Mouse (Mus musculus): Measurements from ENCODE around the gene Gsta3.

DNA sequence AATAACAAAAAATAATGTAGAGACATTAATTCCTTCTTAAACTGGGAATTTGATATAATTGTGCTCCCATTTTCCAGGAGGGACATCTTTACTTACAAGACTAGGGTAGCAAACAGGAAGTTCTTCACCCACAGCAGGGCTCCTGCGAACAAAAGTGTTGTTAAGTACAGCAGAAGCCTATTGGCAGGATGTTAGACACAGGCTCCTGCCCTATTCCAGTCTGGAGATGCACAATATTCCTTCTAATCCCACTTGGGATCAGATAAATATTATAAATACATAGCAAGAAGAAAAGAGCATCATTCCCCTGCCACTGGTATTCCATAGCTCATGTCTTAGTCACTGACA lies 12.9 kb downstream of the Gsta3 start:
- TF ChIP-seq CTCF (IDR thresholded peaks at IDR 0.05; ENCODE audit: control insufficient read depth, insufficient read depth, insufficient read length) = no peak
- no peak for TF ChIP-seq MAX (IDR thresholded peaks at IDR 0.05)
- no peak for TF ChIP-seq USF1 (IDR thresholded peaks at IDR 0.05; ENCODE audit: low read depth)
- TF ChIP-seq CEBPB (IDR thresholded peaks at IDR 0.05; ENCODE audit: low read depth) = no peak
- no peak for TF ChIP-seq MYOG (IDR thresholded peaks at IDR 0.05; ENCODE audit: control insufficient read depth, extremely low read depth, insufficient read length)
- TF ChIP-seq MYOD1 (IDR thresholded peaks at IDR 0.05; ENCODE audit: control insufficient read depth, insufficient read length, low read depth) = no peak
- TF ChIP-seq FOSL1 (IDR thresholded peaks at IDR 0.05; ENCODE audit: insufficient read depth, low read length, poor library complexity, severe bottlenecking) = no peak
